Mouse (Mus musculus): ENCODE data around the gene Olfr1008.
"Not testable (repeated sequence)": the region's sequence is repeated elsewhere in the genome, so short reads cannot be mapped to it uniquely, and the experiment has no call there.

Gene Olfr1008

GRCm38 (mm10) chr2:85689131-85689530 lies at the start of gene Olfr1008:
Gene Olfr1008 (plus strand): TSS chr2:85689431.
- DNase-seq = no peak

GRCm38 (mm10) chr2:85650604-85651003 lies 38.6 kb upstream of the Olfr1008 start, which contains the start of gene Olfr1002:
Gene Olfr1002 (minus strand): TSS chr2:85650704.
- no peak for DNase-seq

- not testable (repeated sequence) for DNase-seq
Measured at GRCm38 (mm10) chr2:85664355-85664754, 24.9 kb upstream of the Olfr1008 start, which contains the start of gene Olfr154. Gene Olfr154 (minus strand): TSS chr2:85664455.

GRCm38 (mm10) chr2:85678667-85679066 lies 10.6 kb upstream of the Olfr1008 start, which contains the start of gene Olfr1006:
Gene Olfr1006 (minus strand): TSS chr2:85678767.
- DNase-seq = no peak

- DNase-seq = not testable (repeated sequence)
Measured at GRCm38 (mm10) chr2:85710680-85711079, 21.4 kb downstream of the Olfr1008 start.

GRCm38 (mm10) chr2:85711159-85711558 lies 21.9 kb downstream of the Olfr1008 start:
- no peak for DNase-seq

GRCm38 (mm10) chr2:85715119-85715518 lies 25.9 kb downstream of the Olfr1008 start, which contains the start of gene Olfr1009:
Gene Olfr1009 (plus strand): TSS chr2:85715419.
- DNase-seq = no peak

GRCm38 (mm10) chr2:85725793-85726192 lies 36.6 kb downstream of the Olfr1008 start:
- DNase-seq = no peak
